Mouse (Mus musculus) thymus, postnatal 0 days (tissue): ENCODE results near the gene Pdia5. TPM values are rescaled to one million over a fixed set of nuclear protein-coding genes. Genes with fewer than 3 reads are reported as not detected.

ENCODE experiments used
- DNase-seq: peaks from one replicate; pipeline ENCODE4 v3.0.0-alpha.2; 2015; ENCODE audit warnings: low spot score
- microRNA-seq: library from miRNA; unstranded; fragments of <30 nt; microRNA quantifications from one replicate; pipeline ENCODE4, GENCODE M21; 2016; ENCODE audit warnings: borderline number of aligned reads
- polyA plus RNA-seq: library from polyadenylated mRNA; unstranded; fragments of >200 nt; fragmentation: Nextera tagmentation; extraction: Ambion mirVana; gene quantifications from 2 replicates; pipeline ENCODE4 v1.2.1, GENCODE M21; 2015

Pdia5 gene
- polyA plus RNA-seq, 1 experiment from 2014 or later, result 5.8 TPM

- DNase-seq, result no peak
These were observed 128.5 kb downstream of the Pdia5 start for GRCm38 (mm10) chr16:35362221-35362620.

GRCm38 (mm10) chr16:35360593-35360992 is 130.1 kb downstream of the Pdia5 start:
- peak; percentile 74 for DNase-seq

- DNase-seq, result no peak
These were observed 133.2 kb downstream of the Pdia5 start for GRCm38 (mm10) chr16:35357449-35357848.

Small RNA genes within 50 kb of the gene (microRNA-seq; reads per million reads assigned to microRNA genes)
- gene Gm25548, result not detected

Other genes with a start within 250 kb of the Pdia5 start
- gene Sec22a, start 127.0 kb downstream of the Pdia5 start, polyA plus RNA-seq, result 32.2 and 39.6 TPM in 2 replicates
- 0.27 and 0.36 TPM in 2 replicates for gene Sema5b, start 50.3 kb upstream of the Pdia5 start, polyA plus RNA-seq